Mouse (Mus musculus): Measurements from ENCODE around the gene Nudt15.

GRCm38 (mm10) chr14:73501283-73501682, 46.8 kb downstream of the Nudt15 start:
- no peak for TF ChIP-seq CTCF (IDR thresholded peaks at IDR 0.05; ENCODE audit: low read depth, low read length)
- TF ChIP-seq POLR2A (IDR thresholded peaks at IDR 0.05; ENCODE audit: borderline replicate concordance, low read depth, low read length): no peak
